Mouse (Mus musculus) heart, adult 9 months (tissue): Measurements from ENCODE around the gene BC051142.

ENCODE experiments used
- DNase-seq, 2 experiments: peaks; one replicate each; pipeline ENCODE4 v3.0.0; 2022; ENCODE audit warnings: low spot score in 2 of 2

BC051142 gene

GRCm38 (mm10) chr17:34398711-34399393 lies at the start of gene BC051142:
Gene BC051142 (plus strand): TSS chr17:34398820.
- peak; percentile 80 to 85 for DNase-seq

DNA sequence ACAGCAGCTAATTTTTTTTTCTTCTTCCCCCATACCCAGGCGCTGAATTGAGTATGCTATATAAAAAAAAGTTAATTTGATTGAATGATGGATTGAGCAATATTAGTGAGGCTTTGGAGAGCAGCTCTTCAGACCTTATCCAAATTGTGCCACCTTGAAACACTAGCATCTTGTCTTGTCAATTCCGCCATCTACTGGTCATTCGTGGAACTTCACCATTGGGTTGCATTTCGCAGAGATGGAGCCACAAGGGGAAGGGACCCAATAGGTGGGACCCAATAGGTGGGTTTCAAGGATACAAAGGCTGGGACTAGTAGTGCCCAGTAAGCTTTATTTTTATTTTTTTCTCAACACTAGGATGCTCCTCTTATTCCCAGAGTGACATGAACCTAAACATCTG lies 49.2 kb upstream of the BC051142 start:
- DNase-seq = peak; percentile 30 to 63

GRCm38 (mm10) chr17:34354539-34354938 lies 44.1 kb upstream of the BC051142 start, which contains the start of gene Btnl2:
Gene Btnl2 (plus strand): TSS chr17:34354822.
- DNase-seq = no peak

DNA sequence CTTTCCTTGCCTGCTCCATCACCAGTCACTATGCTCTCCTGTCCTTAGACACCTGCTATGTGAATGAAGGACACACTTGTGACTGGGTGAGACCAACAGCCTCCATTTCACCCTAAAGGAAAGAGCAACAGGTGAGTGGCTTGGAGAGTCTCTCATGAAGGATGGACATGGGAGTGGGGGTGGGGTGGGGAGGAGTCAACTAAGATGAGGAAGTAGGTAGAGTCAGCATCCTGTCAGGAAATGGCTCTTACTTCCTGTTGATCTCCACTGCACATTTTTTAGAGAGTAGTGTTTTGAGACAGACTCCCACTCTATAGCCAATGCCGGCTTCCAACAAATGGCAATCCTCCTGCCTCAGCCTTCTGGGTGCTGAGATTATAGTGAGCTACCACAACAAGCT lies 43.7 kb upstream of the BC051142 start:
- DNase-seq = peak in 1 of 2 experiments; percentile 44

GRCm38 (mm10) chr17:34362954-34363546 lies 35.6 kb upstream of the BC051142 start:
- no peak for DNase-seq

DNA sequence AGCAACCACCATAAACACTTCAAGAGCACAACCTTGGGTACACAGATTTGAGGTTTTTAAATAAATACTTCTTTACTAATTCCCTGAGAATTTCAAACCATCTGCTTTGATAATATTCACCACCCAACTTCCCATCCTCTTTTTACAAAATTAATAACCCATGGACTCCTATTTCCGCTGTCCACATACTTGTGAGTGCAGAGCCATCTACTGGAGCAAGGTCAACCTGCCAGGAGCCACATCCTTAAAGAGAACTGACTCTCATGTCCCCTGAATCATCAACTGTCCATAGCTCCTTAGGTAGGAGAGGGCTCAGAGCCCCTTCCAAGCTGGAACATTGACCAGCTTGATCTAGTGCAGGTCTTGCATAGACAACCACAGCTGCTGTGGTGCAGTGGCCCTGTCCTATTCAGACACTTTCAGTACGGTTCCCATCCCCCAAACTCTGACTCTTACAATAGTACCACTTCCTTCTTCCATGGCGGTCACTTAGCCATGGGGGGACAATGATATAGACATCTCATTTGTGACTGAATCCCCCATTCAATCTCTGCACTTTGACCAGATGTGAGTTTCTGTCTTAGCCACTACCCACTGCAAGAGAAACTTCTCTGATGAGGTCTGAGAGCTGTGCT lies 34.8 kb upstream of the BC051142 start:
- no peak for DNase-seq

DNA sequence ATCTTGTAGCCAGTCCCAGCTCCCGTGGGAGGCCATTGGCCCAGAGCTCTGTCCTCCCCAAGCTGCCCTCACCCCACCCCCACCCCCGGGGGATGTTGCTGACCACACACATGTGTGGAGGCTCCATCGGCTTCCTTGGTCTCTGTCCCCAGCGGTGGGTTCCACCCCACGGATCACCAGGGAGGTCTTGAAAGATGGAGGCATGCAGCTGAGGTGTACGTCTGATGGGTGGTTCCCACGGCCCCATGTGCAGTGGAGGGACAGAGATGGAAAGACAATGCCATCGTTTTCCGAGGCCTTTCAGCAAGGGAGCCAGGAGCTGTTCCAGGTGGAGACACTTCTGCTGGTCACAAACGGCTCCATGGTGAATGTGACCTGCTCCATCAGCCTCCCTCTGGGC lies 33.6 kb upstream of the BC051142 start:
- DNase-seq = no peak

- DNase-seq = no peak
Observed at GRCm38 (mm10) chr17:34370563-34370962, 28.1 kb upstream of the BC051142 start.

GRCm38 (mm10) chr17:34373055-34373709 lies 25.4 kb upstream of the BC051142 start:
- DNase-seq = no peak

DNA sequence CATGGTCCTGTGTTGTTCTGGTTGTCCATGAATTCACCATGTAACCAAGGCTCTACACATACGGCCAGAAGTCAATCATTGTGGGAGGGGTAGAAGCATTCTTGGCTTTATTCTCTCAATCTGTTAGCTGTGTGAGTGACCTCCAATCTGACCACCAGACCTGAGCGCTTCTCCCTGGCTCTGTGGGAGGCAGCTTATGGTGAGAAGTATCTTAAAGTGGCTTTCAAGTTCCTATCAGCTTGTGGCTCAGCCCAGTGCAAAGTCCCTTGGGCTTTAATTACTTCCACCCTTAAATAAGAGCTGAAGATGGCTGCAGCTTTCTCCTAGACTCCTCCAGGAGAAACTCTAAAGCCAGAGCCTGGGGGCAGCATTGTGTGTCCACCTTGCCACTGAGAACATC lies 21.8 kb upstream of the BC051142 start, which contains the start of gene Btnl1:
TSS of gene Btnl1 (plus strand) at position 286 of the 400 bp plus-strand sequence.
- DNase-seq = no peak

DNA sequence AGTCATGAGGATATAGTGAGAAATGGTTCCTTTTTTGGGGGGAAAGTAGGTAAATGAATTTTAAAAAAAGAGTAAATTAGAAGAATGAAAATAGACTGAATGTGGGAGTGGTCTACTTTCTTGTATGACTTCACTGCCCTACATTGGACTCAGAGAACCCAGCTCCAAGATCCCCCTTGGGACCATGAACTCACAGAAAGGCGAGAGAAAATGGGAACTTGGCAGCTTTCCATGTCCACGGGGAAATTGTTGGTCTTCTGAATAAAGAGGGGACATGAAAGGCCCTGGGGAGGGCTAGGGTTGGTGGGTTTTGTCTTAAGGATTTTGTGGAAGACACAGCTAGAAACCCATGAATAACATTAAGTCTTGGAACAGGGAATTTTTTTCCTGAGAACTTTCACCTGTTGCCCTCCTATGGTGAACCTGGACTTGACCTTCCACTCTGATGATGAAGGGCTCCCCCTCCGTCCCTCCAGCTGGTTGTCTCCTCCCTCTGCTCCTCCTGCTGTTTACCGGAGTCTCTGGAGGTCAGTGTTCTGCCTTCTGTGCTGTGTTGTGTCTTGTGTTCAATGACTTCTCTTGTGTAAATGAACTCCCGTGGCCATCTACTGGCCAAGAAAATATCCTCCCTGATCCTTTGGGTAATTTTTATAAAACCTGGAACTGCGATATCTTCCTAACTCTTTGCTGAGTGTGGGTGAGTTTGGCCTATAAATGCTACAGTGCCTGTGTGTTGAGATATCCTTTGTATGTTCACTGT lies 21.0 kb upstream of the BC051142 start:
- no peak for DNase-seq

- DNase-seq = no peak
Observed at GRCm38 (mm10) chr17:34378716-34379115, 19.9 kb upstream of the BC051142 start.

DNA sequence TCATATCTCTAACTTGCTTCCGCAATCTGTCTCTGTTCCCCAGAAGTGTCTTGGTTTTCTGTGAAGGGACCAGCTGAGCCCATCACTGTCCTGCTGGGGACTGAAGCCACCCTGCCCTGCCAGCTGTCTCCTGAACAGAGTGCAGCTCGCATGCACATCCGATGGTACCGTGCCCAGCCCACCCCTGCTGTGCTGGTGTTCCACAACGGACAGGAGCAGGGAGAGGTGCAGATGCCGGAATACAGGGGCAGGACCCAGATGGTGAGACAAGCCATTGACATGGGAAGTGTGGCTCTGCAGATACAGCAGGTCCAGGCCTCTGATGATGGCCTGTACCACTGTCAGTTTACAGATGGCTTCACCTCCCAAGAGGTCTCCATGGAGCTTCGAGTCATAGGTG lies 19.2 kb upstream of the BC051142 start:
- no peak for DNase-seq

- no peak for DNase-seq
Observed at GRCm38 (mm10) chr17:34381876-34382275, 16.7 kb upstream of the BC051142 start.

GRCm38 (mm10) chr17:34383212-34383611 lies 15.4 kb upstream of the BC051142 start:
- DNase-seq = no peak

DNA sequence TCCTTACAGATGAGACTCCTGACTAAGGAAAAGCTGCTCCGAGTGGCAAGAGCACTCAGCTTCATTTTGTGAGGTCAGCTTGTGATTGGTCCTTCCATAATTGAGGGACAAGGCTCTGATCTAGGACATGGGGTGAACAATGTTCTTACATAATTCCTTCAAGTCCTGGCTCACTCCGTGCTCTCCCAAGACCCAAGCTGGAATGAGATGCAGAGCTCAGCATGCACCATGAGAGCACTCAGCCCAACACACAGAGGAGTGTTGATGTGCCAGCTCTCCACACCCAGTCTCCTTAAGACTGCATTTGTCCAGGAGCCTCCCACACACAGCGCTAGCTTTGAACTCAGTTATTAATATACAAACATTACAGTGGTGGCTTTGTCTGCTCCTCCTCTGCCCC lies 13.9 kb upstream of the BC051142 start:
- no peak for DNase-seq

DNA sequence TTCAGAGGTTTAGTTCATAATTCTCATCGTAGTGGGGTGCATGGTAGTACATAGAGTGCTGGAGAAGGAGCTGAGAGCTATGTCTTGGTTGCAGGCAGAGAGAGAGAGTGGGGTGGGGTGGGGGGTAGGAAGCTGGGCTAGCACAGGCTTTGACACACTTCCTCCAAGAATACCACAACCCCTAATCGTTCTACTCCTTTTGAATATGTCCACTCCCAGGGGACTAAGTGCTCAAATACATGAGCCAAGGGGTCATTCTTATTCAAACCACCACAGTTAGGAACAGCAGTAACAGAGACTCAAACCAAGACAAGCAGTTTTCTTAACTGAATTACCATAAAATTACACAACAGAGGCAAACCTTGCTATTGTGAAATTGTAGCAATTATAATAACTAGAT lies 12.0 kb upstream of the BC051142 start:
- no peak for DNase-seq

DNA sequence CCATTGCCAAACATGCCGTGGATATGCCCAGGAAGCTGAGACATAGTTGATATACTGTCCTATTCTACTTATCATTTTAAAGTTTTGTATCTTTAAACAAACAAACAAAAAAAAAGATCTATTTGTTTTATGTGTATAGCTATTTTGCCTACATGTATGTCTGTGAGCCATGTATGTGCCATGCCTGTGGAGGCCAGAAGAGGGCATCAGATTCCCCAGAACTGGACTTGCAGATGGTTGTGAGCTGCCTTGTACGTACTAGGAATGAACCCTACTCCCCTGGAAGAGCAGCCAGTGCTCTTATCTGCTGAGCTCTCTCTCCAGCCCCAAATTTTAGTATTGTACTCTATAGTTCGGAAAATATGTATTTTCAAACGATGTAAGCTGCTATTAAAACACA lies 10.1 kb upstream of the BC051142 start:
- no peak for DNase-seq

GRCm38 (mm10) chr17:34391507-34391906 lies 7.1 kb upstream of the BC051142 start:
- no peak for DNase-seq

GRCm38 (mm10) chr17:34392321-34392720 lies 6.3 kb upstream of the BC051142 start:
- DNase-seq = peak; percentile 16 to 37

DNA sequence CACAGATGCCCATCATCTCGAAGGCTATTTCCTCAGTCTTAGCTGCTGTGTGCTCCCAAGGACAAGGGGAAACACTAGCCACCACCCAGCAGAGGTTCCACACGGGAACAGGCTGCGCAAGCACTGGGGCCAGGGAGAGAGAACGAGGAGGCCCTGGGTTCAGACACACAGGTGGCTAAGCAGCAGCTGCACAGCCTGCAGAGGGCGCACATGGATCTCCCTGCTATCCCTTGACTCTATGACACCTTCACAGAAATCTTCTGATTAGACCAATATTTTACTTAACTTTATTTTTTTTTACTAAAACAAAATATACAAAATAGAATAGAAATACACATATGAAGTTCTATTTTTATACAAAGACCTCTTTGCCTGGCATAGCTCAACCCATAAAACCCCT lies 1.3 kb upstream of the BC051142 start:
- no peak for DNase-seq
